Mouse (Mus musculus) MEL (cell line): ENCODE data around the gene Abhd16a. TPM values are rescaled to one million over a fixed set of nuclear protein-coding genes. Genes with fewer than 3 reads are reported as not detected.

Experiments used
- DNase-seq: peaks from one replicate; pipeline ENCODE4 v3.0.0; 2011; ENCODE audit warnings: low read depth, low spot score
- H3K27ac ChIP-seq: 2 replicates; pipeline ENCODE4 v1.5.1; 2012; ENCODE audit warnings: low read depth, mild to moderate bottlenecking, control low read depth, low read length, moderate library complexity; ENCODE audit not compliant: control insufficient read depth
- H3K27me3 ChIP-seq, 2 experiments: fragments of 150-350 bp in 1 of 2; sonication (generic) in 1 of 2; 2 replicates each; pipeline ENCODE4 v1.6.1; 2012; ENCODE audit warnings: low read length in 2 of 2, mild to moderate bottlenecking in 2 of 2, improper control_type of control experiment in 1 of 2, moderate library complexity in 1 of 2; ENCODE audit not compliant: insufficient read depth in 2 of 2, control insufficient read depth in 1 of 2
- H3K36me3 ChIP-seq, 2 experiments: 2 replicates each; pipeline ENCODE4 v1.6.1; 2012 to 2014; ENCODE audit warnings: low read length in 2 of 2, improper control_type of control experiment in 1 of 2, inconsistent platforms in 1 of 2, mild to moderate bottlenecking in 1 of 2; ENCODE audit not compliant: insufficient read depth in 2 of 2, control insufficient read depth in 1 of 2
- H3K4me1 ChIP-seq, 2 experiments: fragments of 150-350 bp in 1 of 2; sonication (generic) in 1 of 2; 2 replicates each; pipeline ENCODE4 v1.6.1; 2012; ENCODE audit warnings: low read length in 2 of 2, improper control_type of control experiment in 1 of 2, mild to moderate bottlenecking in 1 of 2; ENCODE audit not compliant: insufficient read depth in 2 of 2, control insufficient read depth in 1 of 2
- H3K4me3 ChIP-seq, 2 experiments: fragments of 150-350 bp in 1 of 2; sonication (generic) in 1 of 2; 2 replicates each; pipeline ENCODE4 v1.5.1; 2012; ENCODE audit warnings: low read depth in 2 of 2, low read length in 2 of 2, mild to moderate bottlenecking in 2 of 2, moderate library complexity in 2 of 2, control low read depth in 1 of 2, improper control_type of control experiment in 1 of 2; ENCODE audit not compliant: control insufficient read depth in 1 of 2, insufficient read depth in 1 of 2
- H3K79me2 ChIP-seq: 2 replicates; pipeline ENCODE4 v1.6.1; 2012; ENCODE audit warnings: mild to moderate bottlenecking, low read length, moderate library complexity; ENCODE audit not compliant: control insufficient read depth, poor library complexity, insufficient read depth
- H3K9ac ChIP-seq: 2 replicates; pipeline ENCODE4 v1.6.1; 2012; ENCODE audit warnings: low read depth, mild to moderate bottlenecking, control low read depth, low read length, moderate library complexity; ENCODE audit not compliant: control insufficient read depth, poor library complexity, severe bottlenecking
- H3K9me3 ChIP-seq: fragments of 150-350 bp; sonication (generic); replicated peaks from 2 replicates; pipeline ENCODE4 v1.6.1; 2012; ENCODE audit warnings: mild to moderate bottlenecking, low read length, improper control_type of control experiment, moderate library complexity; ENCODE audit not compliant: insufficient read depth
- BHLHE40 ChIP-seq: IDR thresholded peaks from 2 replicates; pipeline ENCODE4 v1.6.1; 2012; ENCODE audit warnings: low read depth, mild to moderate bottlenecking, inconsistent platforms, low read length, improper control_type of control experiment, borderline replicate concordance
- ELF1 ChIP-seq: IDR thresholded peaks from 2 replicates; pipeline ENCODE4 v1.6.1; 2014; ENCODE audit warnings: low read depth, mild to moderate bottlenecking, inconsistent platforms, low read length, improper control_type of control experiment, moderate library complexity
- EP300 ChIP-seq, 2 experiments: IDR thresholded peaks; 2 replicates each; pipeline ENCODE4 v1.6.1; 2011; ENCODE audit warnings: improper control_type of control experiment in 2 of 2, low read length in 2 of 2, low read depth in 1 of 2, mild to moderate bottlenecking in 1 of 2
- ETS1 ChIP-seq: IDR thresholded peaks from 2 replicates; pipeline ENCODE4 v1.6.1; 2012; ENCODE audit warnings: low read depth, mild to moderate bottlenecking, inconsistent platforms, low read length, improper control_type of control experiment, moderate library complexity
- GATA1 ChIP-seq: IDR thresholded peaks from 2 replicates; pipeline ENCODE4 v1.6.1; 2011; ENCODE audit warnings: low read depth, low read length, improper control_type of control experiment
- HCFC1 ChIP-seq: IDR thresholded peaks from 2 replicates; pipeline ENCODE4 v1.6.1; 2012; ENCODE audit warnings: low read depth, mild to moderate bottlenecking, inconsistent platforms, low read length, improper control_type of control experiment, moderate library complexity
- KAT2A ChIP-seq: conservative IDR thresholded peaks from 2 replicates; pipeline ENCODE4 v1.6.1; 2012; ENCODE audit warnings: low read depth, low read length, improper control_type of control experiment, inconsistent platforms
- MEF2A ChIP-seq: IDR thresholded peaks from 2 replicates; pipeline ENCODE4 v1.6.1; 2014; ENCODE audit warnings: low read depth, mild to moderate bottlenecking, inconsistent platforms, low read length, improper control_type of control experiment; ENCODE audit not compliant: poor library complexity, insufficient replicate concordance, severe bottlenecking; ENCODE audit errors: extremely low read depth
- MXI1 ChIP-seq: IDR thresholded peaks from 2 replicates; pipeline ENCODE4 v1.6.1; 2011; ENCODE audit warnings: mild to moderate bottlenecking, low read depth, low read length, improper control_type of control experiment
- MYB ChIP-seq: IDR thresholded peaks from 2 replicates; pipeline ENCODE4 v1.6.1; 2011; ENCODE audit warnings: mild to moderate bottlenecking, low read depth, low read length, improper control_type of control experiment
- NRF1 ChIP-seq: IDR thresholded peaks from 2 replicates; pipeline ENCODE4 v1.6.1; 2014; ENCODE audit warnings: low read depth, mild to moderate bottlenecking, inconsistent platforms, low read length, improper control_type of control experiment, moderate library complexity; ENCODE audit not compliant: poor library complexity, insufficient read depth, severe bottlenecking
- POLR2A ChIP-seq, 2 experiments: IDR thresholded peaks; 2 replicates each; pipeline ENCODE4 v1.6.1; 2011 to 2012; ENCODE audit warnings: low read length in 2 of 2, mild to moderate bottlenecking in 2 of 2, control low read depth in 1 of 2, improper control_type of control experiment in 1 of 2, low read depth in 1 of 2, moderate library complexity in 1 of 2; ENCODE audit not compliant: control insufficient read depth in 1 of 2, insufficient read depth in 1 of 2, poor library complexity in 1 of 2
- POLR2AphosphoS2 ChIP-seq: IDR thresholded peaks from 2 replicates; pipeline ENCODE4 v1.6.1; 2011; ENCODE audit warnings: low read length, improper control_type of control experiment
- RAD21 ChIP-seq: IDR thresholded peaks from 2 replicates; pipeline ENCODE4 v1.6.1; 2011; ENCODE audit warnings: mild to moderate bottlenecking, low read depth, low read length, improper control_type of control experiment
- RCOR1 ChIP-seq: IDR thresholded peaks from 2 replicates; pipeline ENCODE4 v1.6.1; 2012; ENCODE audit warnings: low read depth, mild to moderate bottlenecking, inconsistent platforms, low read length, improper control_type of control experiment
- SIN3A ChIP-seq: IDR thresholded peaks from 2 replicates; pipeline ENCODE4 v1.6.1; 2012; ENCODE audit warnings: low read length, improper control_type of control experiment, inconsistent platforms
- TCF12 ChIP-seq: IDR thresholded peaks from 2 replicates; pipeline ENCODE4 v1.6.1; 2014; ENCODE audit warnings: low read depth, mild to moderate bottlenecking, inconsistent platforms, low read length, improper control_type of control experiment, moderate library complexity
- UBTF ChIP-seq: IDR thresholded peaks from 2 replicates; pipeline ENCODE4 v1.6.1; 2012; ENCODE audit warnings: low read depth, mild to moderate bottlenecking, inconsistent platforms, low read length, improper control_type of control experiment, moderate library complexity, borderline replicate concordance; ENCODE audit not compliant: insufficient read depth
- ZC3H11A ChIP-seq: IDR thresholded peaks from 2 replicates; pipeline ENCODE4 v1.6.1; 2012; ENCODE audit warnings: low read depth, mild to moderate bottlenecking, inconsistent platforms, low read length, improper control_type of control experiment
- ZMIZ1 ChIP-seq: IDR thresholded peaks from 2 replicates; pipeline ENCODE4 v1.6.1; 2012; ENCODE audit warnings: low read depth, mild to moderate bottlenecking, inconsistent platforms, low read length, improper control_type of control experiment, moderate library complexity
- ZNF384 ChIP-seq: IDR thresholded peaks from 2 replicates; pipeline ENCODE4 v1.6.1; 2012; ENCODE audit warnings: low read depth, mild to moderate bottlenecking, inconsistent platforms, low read length, improper control_type of control experiment
- polyA plus RNA-seq, 2 experiments: library from polyadenylated mRNA; stranded (reverse) in 1 of 2; unstranded in 1 of 2; fragments of >175 nt in 1 of 2; fragments of >200 nt in 1 of 2; gene quantifications; 2 replicates each; pipeline versions ENCODE4 v1.2.1 to v1.2.4; 2012; ENCODE audit warnings: low replicate concordance in 2 of 2, low read depth in 1 of 2; ENCODE audit not compliant: insufficient read length in 2 of 2, insufficient read depth in 1 of 2, missing spikeins in 1 of 2
- total RNA-seq: library from RNA; depleted of rRNA; stranded (reverse); fragments of 300-350 nt; gene quantifications from 2 replicates; pipeline ENCODE4 v1.2.3, GENCODE M21; 2012

The Abhd16a gene
- total and polyA plus RNA-seq, 3 experiments: 96.1 to 126 TPM; not detected in 1

- H3K9me3 ChIP-seq: no peaks in the 10 kb centered on the region
- H3K4me1 ChIP-seq: peaks cover 20 to 58% of the 10 kb centered on the region in 2 experiments
- no peak for DNase-seq
- TF ChIP-seq NRF1 (no peak), ELF1 (no peak), EP300 (IDR thresholded peaks at IDR 0.05; ENCODE audit: low read depth in 1 of 2, low read length in 2 of 2) (no peak), RCOR1 (no peak), GATA1 (no peak)
- no peaks in the 10 kb centered on the region for H3K79me2 ChIP-seq
- H3K27me3 ChIP-seq: no peaks in the 10 kb centered on the region
- no peak overlapping the region for H3K4me3 ChIP-seq
- H3K27ac ChIP-seq: 0 out of 2 replicates have a peak overlapping the region, but pooled peaks have one; percentile 13
- H3K9ac ChIP-seq: no peak overlapping the region
- peaks cover 0 to 44% of the 10 kb centered on the region in 2 experiments; a peak in 2 of 4 replicates for H3K36me3 ChIP-seq
These were observed 6.1 kb upstream of the Abhd16a start for GRCm38 (mm10) chr17:35082841-35083576.

GRCm38 (mm10) chr17:35083929-35084497 is 5.0 kb upstream of the Abhd16a start:
- Histone ChIP-seq H3K79me2 (no peaks in the 10 kb centered on the region), H3K9me3 (no peaks in the 10 kb centered on the region), H3K9ac (no peak overlapping the region), H3K4me3 (no peak overlapping the region), H3K27ac (peak overlapping the region; percentile 31), H3K27me3 (no peaks in the 10 kb centered on the region), H3K36me3 (peaks cover 0 to 41% of the 10 kb centered on the region in 2 experiments; a peak in 2 of 4 replicates), H3K4me1 (peaks cover 18 to 58% of the 10 kb centered on the region in 2 experiments)
- no peak for DNase-seq
- no peak for TF ChIP-seq POLR2A (IDR thresholded peaks at IDR 0.05; ENCODE audit: control insufficient read depth in 1 of 2, insufficient read depth in 1 of 2, low read depth in 1 of 2, low read length in 2 of 2, poor library complexity in 1 of 2)
- TF ChIP-seq ZMIZ1: no peak
- peak; percentile 56 for TF ChIP-seq SIN3A
- peak; percentile 92 for TF ChIP-seq ZNF384
- TF ChIP-seq BHLHE40: no peak
- peak; percentile 63 for TF ChIP-seq GATA1
- TF ChIP-seq KAT2A: no peak
- peak; percentile 41; the same call in 1 of the 2 replicates for TF ChIP-seq TCF12
- no peak for TF ChIP-seq MYB
- no peak for TF ChIP-seq POLR2AphosphoS2
- TF ChIP-seq MEF2A: no peak
- TF ChIP-seq MXI1: no peak
- TF ChIP-seq RAD21: no peak
- TF ChIP-seq UBTF: no peak
- TF ChIP-seq EP300 (IDR thresholded peaks at IDR 0.05; ENCODE audit: low read depth in 1 of 2, low read length in 2 of 2): peak; percentile 58 to 61
- TF ChIP-seq ZC3H11A: no peak
- TF ChIP-seq ETS1: 0 out of 2 replicates have a peak, but pooled peaks have one; percentile 50
- TF ChIP-seq ELF1: no peak
- TF ChIP-seq RCOR1: 0 out of 2 replicates have a peak, but pooled peaks have one; percentile 9
- TF ChIP-seq HCFC1: no peak
